Mouse (Mus musculus): Measurements from ENCODE around the gene Cacng8.

The Cacng8 gene

GRCm38 (mm10) chr7:3390413-3391080, at the start of gene Cacng8:
TSS of gene Cacng8 (plus strand) at chr7:3390683.
- DNase-seq (ENCODE audit: low read depth): no peak

- no peak for DNase-seq (ENCODE audit: low read depth)
Measured at GRCm38 (mm10) chr7:3343861-3344260, 46.6 kb upstream of the Cacng8 start.

- DNase-seq (ENCODE audit: low read depth): no peak
Measured at GRCm38 (mm10) chr7:3345301-3345700, 45.2 kb upstream of the Cacng8 start.

- DNase-seq (ENCODE audit: low read depth): no peak
Measured at GRCm38 (mm10) chr7:3347366-3348287, 42.9 kb upstream of the Cacng8 start.

GRCm38 (mm10) chr7:3348326-3348725, 42.2 kb upstream of the Cacng8 start:
- DNase-seq (ENCODE audit: low read depth): no peak

- DNase-seq (ENCODE audit: low read depth): no peak
Measured at GRCm38 (mm10) chr7:3349775-3350174, 40.7 kb upstream of the Cacng8 start.

- DNase-seq (ENCODE audit: low read depth): no peak
Measured at GRCm38 (mm10) chr7:3351536-3351935, 38.9 kb upstream of the Cacng8 start.

GRCm38 (mm10) chr7:3354850-3355249, 35.6 kb upstream of the Cacng8 start:
- no peak for DNase-seq (ENCODE audit: low read depth)

- no peak for DNase-seq (ENCODE audit: low read depth)
Measured at GRCm38 (mm10) chr7:3360678-3361077, 29.8 kb upstream of the Cacng8 start.

GRCm38 (mm10) chr7:3365547-3366279, 24.8 kb upstream of the Cacng8 start:
- DNase-seq (ENCODE audit: low read depth): no peak

- DNase-seq (ENCODE audit: low read depth): no peak
Measured at GRCm38 (mm10) chr7:3366705-3367516, 23.6 kb upstream of the Cacng8 start.

- no peak for DNase-seq (ENCODE audit: low read depth)
Measured at GRCm38 (mm10) chr7:3367569-3367968, 22.9 kb upstream of the Cacng8 start.

- no peak for DNase-seq (ENCODE audit: low read depth)
Measured at GRCm38 (mm10) chr7:3368311-3368710, 22.2 kb upstream of the Cacng8 start.

GRCm38 (mm10) chr7:3369189-3369588, 21.3 kb upstream of the Cacng8 start:
- DNase-seq (ENCODE audit: low read depth): no peak

GRCm38 (mm10) chr7:3370407-3370806, 20.1 kb upstream of the Cacng8 start:
- DNase-seq (ENCODE audit: low read depth): no peak

GRCm38 (mm10) chr7:3372376-3372775, 18.1 kb upstream of the Cacng8 start:
- no peak for DNase-seq (ENCODE audit: low read depth)

GRCm38 (mm10) chr7:3373754-3374153, 16.7 kb upstream of the Cacng8 start:
- DNase-seq (ENCODE audit: low read depth): no peak

GRCm38 (mm10) chr7:3376831-3377230, 13.7 kb upstream of the Cacng8 start:
- DNase-seq (ENCODE audit: low read depth): no peak

- DNase-seq (ENCODE audit: low read depth): no peak
Measured at GRCm38 (mm10) chr7:3382123-3382522, 8.4 kb upstream of the Cacng8 start.

GRCm38 (mm10) chr7:3384807-3385319, 5.6 kb upstream of the Cacng8 start:
- DNase-seq (ENCODE audit: low read depth): no peak

GRCm38 (mm10) chr7:3386036-3386730, 4.3 kb upstream of the Cacng8 start:
- DNase-seq (ENCODE audit: low read depth): no peak

Data from naive thymus-derived CD4-positive, alpha-beta T cell, adult 2 months (primary cell).